Mouse (Mus musculus): ENCODE results near the gene Nfkb1.

DNA sequence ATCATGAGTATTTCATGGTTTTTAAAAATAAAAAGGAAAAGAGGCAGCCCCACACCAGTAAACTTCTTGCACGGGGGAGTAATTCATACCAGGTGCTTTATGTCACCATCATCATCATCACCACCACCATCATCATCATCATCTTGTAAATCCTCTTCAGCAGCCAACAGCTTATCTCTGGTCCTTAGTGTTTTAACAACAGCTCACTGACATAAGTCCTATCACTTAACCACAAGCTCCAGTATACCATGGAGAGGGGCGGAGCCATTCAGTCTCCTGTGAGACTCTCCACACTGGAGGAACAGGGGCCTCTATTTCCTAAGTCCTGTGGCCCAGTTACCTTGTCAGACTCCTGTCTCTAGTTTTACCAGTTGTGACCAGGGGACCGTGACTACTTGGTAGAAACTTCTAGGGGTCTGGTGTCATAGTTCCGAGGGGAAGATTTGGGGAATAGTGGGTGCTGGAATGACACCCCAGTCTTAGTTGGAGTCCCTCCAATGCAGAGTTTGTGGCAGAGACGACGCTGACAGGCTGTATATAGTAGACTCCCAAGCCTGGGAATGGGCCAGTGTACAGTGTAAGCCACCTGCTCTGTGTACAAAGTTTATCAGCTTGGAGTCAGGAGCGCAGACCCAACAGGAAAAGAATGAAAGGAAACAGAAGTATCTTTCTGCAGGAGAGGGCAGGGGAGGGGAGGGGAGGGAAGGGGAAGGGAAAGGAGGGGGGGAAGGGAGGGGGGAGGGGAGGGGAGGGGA lies 35.4 kb upstream of the Nfkb1 start:
- TF ChIP-seq CTCF (IDR thresholded peaks at IDR 0.05), result no peak
- no peak for TF ChIP-seq EP300 (IDR thresholded peaks at IDR 0.05)
